Mouse (Mus musculus): ENCODE measurements around the gene Gm5141.
"Not testable (repeated sequence)": the region's sequence is repeated elsewhere in the genome, so short reads cannot be mapped to it uniquely, and the experiment has no call there.

- not testable (repeated sequence) for TF ChIP-seq CTCF (IDR thresholded peaks at IDR 0.05; ENCODE audit: borderline replicate concordance, insufficient read depth, low read depth, low read length); POLR2A (IDR thresholded peaks at IDR 0.05; ENCODE audit: borderline replicate concordance, insufficient read depth, low read length)
These were observed 506 bp upstream of the Gm5141 start for GRCm38 (mm10) chr13:62786135-62786493.
